Mouse (Mus musculus) adrenal gland, adult 8-10 months (tissue): ENCODE measurements at regions not wholly inside any gene's neighbourhood (a gene's known extent, or its start where the extent isn't known, plus 50 kb on each side); places are given as distances from the start of the nearest gene placed in this dataset.

Experiments used
- DNase-seq: peaks from one replicate; pipeline ENCODE4 v3.0.0; 2022

DNA sequence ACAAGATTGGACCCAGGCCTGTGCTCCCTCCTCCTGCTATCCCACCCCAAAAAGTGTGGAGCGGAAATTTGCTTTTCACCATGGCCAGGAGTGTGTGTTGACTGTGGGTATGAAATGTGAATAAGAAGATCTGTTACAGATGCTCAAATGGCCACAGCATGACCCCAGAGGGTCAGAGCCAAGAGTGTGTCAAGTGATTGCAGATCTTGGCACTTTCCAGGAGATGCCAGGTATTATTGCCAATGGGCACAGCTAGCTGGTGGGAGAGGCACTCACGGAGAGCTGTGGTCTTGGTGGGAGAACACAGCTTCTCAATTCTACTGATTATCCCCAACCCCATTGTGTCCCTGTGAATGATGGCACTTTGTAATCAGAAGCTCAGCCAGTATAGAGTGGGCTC lies 62.7 kb downstream of the Smim20 start:
- no peak for DNase-seq

DNA sequence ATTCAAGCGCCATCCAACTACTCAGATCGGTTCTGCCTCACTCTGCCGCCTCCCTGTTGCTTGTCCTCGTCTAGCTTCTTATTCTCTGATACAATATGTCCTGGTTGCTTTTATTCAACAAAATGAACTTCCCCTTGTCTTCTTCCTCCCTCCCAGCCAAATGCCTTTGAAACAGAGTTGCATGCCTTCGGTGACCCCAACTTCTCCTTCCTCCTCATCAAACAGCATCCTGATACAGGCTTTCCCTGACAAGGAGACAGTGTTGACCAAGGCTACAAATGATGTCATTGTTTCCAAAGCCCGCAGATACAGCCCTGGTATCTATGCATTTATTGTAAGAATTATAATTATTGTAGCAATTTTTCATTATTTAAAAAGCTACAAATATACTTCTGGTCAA lies 69.8 kb downstream of the Smim20 start:
- no peak for DNase-seq

DNA sequence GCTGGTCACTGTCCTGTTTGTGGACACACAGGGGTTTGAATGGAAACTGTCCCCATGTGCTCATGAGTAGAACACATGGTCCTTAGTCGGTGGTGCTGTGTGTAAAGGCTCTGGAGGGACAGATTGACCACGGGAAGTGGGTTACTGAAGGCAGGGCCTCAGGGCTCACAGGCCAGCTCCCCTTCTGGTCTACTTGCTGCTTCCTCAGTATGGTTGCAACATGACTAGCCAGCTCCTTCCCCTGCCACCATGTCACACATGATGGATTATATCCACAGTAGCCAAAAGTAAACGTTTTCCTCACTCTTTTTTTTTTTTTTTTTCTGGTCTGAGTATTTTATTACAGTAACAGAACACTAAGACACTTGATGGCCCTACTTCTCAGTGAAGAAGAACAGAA lies 70.9 kb downstream of the Smim20 start:
- DNase-seq = no peak

DNA sequence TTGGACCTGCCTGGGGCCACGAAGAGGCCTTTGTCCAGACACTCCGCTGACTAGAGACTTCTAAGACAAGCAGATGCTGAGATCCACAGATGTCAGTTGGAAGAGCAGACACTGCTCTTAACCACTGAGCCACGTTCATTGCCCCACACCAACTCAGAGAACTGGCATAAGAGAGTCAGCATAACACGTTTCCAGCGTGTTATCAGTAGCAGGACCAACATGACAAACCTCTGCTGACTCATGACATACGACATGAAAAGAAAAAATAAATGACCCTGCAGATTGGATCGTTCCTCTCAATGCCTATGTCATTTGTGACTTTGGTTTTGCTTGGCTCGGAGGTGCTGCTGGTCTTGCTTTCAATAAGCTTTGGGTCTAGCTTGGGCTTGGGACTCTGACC lies 78.3 kb downstream of the Smim20 start:
- DNase-seq = no peak

DNA sequence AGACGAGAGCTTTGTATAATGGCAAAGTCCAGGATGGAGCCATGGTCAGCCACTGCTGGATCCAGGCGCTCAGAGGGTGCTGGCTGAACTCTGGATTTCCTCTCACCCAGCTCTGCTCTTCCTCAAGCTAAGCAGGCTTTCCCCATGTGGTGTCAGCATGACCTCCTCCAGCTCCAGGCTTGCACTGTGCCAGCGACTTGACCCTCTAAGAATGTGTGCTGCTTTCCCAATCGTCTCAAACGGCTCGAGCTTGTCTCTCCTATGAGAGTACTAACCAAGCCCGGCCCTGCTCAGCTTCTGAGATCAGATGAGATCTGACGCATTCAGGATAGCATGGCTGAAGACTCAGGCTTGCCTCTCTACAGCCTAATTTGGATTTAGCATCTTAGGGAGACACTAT lies 79.1 kb downstream of the Smim20 start:
- peak; percentile 18 for DNase-seq

DNA sequence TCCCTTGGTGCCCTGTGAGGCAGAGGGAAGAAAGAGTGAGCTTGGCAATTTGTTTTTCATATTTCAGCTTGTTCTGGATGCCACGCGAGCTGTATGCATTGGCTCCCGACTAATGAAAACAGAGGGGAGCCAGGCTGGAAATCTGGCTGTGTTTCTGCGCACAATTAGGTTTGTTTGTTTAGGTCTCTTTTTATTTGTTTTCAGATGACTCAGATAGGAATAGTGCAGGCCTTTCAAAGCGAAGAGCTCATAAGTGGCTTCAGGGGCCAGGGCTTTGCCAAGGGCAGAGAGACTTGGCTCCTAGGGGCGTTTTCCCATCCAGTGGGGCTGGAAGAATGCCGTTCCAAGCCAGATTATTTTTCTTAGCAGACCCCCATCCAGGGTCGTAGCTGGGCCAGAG lies 79.9 kb downstream of the Smim20 start:
- no peak for DNase-seq

DNA sequence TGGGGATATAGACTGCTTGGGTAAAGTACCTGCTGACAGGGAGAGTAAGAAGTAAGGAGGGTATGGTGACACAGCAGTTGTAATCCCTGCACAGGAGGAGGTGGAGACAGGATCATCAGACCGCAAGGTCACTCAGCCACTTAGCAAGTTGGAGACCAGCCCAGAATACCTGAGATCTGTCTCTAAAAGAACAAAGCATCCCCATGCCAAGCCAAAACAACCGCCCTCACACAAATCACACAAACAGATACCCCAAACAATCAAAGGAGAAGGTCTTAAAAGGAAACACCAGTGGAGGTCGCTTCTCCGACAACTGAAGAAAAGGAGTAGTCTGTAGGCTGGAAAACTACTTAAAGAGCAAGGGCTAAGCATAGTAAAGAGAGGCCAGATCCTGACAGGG lies 86.0 kb downstream of the Smim20 start:
- DNase-seq = no peak

DNA sequence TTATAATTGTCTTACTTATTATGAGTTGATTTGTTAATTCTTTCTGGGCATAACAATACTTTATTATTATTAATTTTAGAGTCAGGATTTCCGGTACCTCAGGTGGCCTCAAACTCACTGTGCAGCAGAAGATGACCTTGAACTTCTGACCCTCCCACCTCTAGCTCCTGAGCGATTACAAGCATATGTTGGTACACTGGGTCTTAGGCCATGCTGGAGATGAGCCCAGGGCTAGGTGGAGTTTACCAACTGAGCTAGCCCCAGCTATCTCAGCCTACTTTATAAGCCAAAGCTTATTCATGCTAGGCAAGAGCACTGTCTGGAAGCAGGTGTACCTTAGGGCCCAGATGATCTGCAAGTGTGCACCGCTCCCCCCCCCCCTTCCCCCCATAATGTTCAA lies 87.4 kb downstream of the Smim20 start:
- DNase-seq = no peak

DNA sequence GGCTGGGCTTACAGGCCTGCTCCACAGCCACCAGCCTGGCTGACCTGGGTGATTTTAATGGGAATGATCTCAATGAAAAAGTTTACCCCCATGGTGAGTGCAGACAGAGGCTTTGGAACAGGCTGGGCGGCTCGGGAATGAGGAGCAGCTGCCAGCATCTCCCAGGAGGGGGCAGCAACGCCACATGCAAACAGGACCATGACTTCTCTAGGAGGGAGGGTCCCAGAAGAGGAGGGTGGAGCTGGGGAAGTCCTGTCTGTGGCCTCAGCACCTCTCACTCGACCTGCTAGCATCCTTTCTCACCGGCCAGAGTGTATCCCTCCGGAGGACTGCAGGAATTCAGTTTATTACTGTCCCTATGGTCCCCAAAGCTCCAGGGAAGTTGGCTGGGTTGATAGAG lies 88.2 kb downstream of the Smim20 start:
- DNase-seq = peak; percentile 57

DNA sequence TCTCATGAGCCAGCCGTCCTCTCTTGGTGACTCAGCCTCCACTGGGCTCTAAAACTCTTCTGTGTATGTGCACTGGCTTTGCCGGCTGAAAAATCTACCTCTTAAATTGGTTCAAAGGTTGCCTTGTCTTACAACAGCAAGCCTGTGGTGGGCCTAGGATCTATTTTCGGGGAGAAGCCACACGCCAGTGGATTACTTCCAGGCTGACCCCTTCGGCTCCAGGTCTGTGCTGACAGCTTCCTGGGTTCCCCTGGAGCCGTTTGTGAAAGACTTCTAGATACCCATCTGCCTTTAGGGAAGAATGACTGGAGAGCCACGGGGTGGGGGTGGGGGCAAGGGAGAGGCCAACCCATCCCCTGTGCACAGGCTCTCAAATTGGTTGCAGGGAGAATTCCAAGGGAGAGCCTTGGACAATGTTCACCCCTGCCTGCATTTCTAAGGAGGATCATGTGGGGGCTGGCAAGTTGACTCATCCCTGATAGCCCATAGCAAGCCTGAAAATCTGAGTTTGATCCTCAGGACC lies 90.3 kb downstream of the Smim20 start:
- DNase-seq = no peak

DNA sequence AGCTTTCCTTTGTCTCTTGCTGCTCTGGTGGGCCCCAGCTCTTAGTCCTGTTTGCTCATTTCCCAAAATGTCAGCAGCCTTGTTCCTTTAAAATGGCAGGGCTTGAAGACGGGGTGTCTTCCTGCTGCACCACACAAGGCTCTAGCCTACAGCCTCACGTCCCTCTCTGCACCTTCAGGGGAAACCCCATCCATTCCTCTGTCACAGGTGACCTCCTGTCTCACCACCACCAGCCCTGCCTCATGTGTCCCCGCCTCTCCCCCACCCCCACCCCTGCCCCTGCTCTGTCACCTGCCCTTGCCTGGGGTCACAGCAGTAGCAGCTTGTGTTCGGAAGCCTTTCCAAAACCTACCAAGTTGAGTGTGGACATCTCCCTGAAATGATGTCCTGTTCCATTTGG lies 91.3 kb downstream of the Smim20 start:
- no peak for DNase-seq

DNA sequence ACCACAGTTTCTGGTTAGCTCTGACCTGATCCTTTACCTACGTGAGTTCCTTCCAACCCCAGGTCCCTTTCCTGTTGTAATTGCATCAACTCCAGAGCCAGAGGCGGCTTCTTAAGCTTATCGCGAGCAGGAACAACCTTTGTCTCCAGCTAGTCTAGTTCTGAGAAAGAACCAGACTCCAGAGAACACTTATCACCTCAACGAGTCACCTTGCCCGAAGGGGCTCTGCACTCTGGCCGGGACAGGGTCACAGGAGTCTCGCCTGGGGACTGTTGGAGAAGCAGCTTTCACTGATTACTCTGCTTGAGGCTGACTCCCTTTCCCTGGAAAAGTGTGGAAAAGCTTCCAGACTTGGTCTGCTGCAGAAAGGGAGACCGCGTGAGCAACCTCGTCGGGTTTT lies 93.0 kb downstream of the Smim20 start:
- DNase-seq = no peak

DNA sequence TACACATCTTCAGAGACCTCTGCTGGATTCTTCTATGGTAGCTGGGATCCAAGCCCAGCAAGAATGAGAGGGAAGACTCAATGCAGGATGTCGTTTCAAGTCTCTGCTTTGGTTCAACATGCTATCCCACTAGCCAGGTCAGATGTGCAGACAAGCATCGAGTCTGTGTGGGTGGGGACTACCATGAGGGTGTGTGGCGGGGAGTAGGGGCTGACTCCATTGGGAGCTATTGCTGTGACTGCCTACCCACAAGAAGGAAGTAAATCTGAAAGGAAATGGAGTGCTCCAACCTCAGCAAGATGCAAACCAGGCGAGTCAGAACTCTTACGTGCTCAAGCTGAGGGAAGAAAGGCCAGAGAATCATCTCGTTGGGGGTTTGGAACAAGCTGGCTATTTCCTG lies 94.4 kb downstream of the Smim20 start:
- DNase-seq = no peak

DNA sequence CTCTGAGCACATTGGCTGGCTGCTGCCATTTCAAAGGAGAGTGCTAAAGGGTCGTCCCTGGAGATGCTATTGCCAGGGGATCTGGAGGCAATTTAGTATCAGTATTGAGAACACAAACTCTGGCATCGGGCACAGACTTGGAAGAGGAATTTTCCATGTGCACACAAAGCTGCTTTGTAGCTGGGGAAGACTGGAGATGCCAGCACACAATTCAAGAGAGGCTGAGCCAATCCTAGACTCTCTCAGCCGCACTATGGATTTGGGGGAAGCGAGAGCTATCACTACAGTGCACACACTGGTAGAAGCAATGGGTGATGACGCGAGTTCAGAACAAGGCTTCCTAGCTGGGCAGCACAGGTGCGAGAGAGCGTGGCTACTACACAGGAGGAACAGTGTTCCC lies 97.0 kb downstream of the Smim20 start:
- DNase-seq = no peak

DNA sequence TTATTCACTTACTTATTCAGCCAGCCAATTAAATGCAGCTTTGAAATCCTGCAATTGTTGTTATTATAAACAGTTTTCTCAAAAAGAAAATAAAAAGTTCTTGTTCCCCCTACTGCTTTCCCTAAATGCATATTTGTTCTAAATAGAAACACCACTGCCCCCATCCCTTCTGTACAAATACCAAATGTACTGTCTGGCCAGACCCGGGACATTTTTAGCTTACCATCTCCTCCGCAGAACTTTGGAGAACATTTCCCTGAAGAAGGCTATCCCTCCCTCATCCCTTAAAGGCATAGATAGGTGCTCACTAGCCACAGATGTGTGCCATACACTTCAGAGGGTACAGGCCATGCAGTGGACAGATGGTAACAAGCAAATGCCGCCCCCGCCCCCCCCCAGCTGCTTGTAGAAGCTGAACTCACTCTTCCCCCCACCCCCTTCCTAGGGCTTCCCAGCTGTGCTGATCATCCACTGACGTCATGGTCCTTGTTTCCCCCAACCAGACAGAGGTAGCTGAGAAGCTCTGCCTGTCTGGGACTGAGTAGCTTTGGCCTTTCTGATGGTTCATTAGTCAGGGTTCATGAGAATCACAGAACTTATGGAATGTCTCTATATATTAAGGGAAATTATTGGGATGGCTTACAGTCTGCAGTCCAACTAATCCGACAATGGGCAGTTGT lies 98.9 kb upstream of the Rbpj start:
- DNase-seq = no peak

DNA sequence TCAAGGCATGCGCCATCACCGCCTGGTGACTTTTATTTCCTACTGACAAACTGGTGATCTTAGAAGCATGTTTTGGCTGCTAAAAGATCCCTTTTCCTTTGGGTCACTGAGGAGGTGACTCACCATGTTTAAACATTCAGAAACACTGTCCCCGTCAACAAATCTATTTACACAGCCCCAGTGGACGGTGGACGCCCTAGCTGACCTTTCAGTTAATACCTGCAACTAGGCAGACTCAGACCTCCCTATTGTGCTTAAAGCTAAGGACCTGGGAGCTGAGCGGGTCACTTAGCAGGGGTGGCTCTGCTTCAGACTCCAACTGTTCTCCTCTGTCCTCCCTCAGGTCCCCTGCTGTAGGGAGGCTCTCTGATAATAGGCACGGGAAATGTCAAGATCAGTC lies 95.7 kb upstream of the Rbpj start:
- DNase-seq = no peak

DNA sequence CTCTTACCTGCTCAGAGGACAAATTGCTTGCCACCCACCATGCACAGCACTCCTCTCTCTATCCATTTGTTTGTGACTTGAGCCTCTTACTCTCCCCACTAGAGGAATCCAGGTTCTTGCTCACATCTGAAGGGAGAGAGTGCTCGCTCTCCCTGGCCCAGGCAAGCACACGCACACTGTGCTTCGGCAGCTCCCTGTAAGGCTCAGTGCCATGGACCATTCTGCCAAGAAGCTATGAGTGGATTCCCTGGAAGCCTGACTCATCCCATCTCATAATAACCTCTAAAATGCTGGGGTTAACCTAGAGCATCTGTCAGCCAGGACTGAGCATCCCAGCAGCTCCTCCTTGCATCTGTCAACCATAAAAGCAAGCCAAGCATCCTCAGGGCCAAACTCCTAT lies 94.3 kb upstream of the Rbpj start:
- DNase-seq = no peak

DNA sequence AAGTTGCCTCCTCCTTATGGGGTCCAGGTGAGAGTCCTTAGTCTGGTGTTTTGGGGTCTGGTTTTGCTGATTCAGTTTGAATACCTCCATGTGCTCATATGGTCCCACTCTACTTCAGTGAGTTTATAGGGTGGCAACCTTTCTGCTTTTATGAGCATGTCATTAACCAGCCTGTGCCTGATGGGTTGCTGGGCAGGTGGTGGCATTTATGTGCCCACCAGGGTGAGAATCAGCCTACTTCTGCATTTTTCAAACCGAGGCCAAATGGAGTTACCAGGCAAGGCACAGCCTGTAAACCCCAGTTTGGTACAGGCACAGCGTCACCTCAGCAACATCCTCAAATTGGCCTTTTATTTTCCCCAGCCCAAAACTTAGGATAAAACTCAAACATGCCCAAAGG lies 92.6 kb upstream of the Rbpj start:
- no peak for DNase-seq

DNA sequence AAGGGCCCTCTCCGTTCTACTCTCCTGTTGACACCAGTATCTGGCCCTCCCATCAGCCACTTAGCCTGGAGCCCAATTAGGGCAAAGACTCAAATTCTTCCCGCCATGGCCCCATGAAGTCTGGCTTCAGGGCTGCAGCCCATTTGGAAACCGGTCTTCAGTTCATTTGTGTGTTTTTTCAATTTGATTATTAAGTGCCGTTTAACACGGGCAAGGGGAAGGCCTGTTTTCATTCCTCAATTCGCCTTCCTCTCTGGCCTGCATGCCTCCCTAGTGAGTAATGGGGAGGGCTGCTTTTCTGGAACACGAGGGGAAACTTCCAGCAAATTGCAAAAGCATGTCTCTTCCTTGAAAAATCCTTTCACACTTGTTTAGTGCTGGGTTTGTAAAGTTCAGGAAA lies 89.1 kb upstream of the Rbpj start:
- no peak for DNase-seq

DNA sequence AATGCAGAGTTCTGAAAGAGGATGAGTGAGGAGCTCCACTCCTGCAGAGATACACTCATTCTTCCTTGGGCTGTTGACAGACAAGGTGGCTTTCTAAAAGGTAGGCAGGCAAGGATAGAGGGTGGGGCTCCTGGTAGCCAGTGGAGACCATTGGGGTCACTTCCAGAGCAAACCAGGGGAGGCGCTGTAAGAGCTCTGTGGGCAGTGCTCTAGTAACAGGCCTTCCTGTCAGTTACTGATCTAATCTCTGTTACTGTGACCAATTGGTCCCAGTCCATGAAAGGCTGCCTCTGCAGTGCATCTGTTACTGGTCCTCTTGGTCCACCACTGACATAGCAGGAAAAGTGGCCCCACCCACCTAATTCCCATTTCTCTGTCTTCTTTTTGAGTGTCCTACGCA lies 88.3 kb upstream of the Rbpj start:
- DNase-seq = no peak

DNA sequence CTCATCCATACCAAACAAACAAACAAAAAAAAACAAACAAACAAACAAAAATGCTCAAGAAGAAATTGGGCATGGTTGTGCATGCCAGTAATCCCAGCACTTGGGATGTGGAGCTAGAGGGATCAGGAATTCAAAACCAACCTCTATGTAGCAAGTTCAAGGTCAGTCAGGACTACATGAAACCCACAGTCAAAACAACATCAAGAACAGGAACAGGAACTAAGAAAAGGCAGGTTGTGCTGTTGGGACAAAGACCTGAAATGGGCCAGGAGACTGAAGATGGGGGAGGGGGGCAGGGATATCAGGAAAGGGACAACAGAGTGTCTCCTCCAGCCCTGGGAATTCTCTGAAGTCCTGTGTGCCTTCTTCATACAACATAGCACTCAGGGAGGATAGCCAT lies 87.8 kb upstream of the Rbpj start:
- no peak for DNase-seq

DNA sequence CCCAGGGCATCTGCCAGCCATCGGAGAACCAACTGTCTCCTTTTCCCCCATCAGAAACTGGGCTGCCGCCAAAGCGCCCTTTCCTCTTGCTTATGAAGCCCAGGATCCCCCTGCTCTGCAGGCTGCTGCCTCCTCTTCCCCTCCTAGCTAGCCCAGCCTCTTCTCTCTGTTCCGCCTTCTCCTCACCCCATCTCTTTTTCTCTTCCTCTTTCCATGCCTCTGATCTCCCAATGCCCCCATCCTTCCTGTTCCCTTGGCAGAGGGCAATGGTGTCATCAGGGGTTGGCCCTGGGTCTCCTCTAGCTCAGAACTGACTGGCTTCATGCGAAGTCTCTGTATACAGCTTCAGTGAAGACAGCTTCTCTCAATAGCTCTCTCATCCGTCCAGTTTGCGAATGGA lies 87.4 kb upstream of the Rbpj start:
- DNase-seq = no peak

DNA sequence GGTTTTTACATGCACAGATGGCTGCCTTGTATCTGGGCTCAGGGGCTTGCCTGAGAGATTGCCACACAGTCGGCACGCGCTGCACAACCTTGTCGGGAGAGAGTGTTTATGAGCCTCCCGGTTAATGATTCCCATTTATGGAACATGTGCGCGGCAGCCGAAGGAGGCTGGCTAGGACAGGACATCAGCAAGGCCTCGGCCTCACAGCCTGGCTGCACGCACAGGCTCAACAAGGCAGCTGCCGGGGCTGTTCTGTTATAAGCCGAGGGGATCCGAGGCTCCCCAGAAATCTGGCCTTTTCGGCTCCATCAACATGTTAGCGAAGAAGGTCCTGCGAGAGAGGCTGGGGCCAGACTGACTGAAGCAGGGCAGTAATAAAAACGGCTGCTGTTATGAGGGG lies 86.3 kb upstream of the Rbpj start:
- no peak for DNase-seq

DNA sequence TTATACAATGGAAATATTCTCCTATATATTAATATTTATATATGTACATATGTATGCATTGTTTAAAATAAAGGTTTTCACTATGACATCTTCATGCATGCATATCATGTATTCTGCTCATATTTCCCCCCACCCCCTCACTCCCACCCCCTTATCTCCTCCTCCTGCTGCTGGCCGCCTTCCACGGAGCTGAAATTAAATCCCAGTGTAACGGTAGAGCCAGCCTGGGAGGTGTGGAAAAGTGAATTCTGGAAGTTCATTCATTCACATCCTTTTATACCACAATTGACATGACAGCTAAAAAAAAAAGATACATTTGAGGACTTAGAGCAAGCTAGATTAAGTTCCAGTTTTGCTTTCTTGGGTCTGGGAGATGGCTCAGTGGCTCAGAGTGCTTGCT lies 85.7 kb upstream of the Rbpj start:
- DNase-seq = no peak

DNA sequence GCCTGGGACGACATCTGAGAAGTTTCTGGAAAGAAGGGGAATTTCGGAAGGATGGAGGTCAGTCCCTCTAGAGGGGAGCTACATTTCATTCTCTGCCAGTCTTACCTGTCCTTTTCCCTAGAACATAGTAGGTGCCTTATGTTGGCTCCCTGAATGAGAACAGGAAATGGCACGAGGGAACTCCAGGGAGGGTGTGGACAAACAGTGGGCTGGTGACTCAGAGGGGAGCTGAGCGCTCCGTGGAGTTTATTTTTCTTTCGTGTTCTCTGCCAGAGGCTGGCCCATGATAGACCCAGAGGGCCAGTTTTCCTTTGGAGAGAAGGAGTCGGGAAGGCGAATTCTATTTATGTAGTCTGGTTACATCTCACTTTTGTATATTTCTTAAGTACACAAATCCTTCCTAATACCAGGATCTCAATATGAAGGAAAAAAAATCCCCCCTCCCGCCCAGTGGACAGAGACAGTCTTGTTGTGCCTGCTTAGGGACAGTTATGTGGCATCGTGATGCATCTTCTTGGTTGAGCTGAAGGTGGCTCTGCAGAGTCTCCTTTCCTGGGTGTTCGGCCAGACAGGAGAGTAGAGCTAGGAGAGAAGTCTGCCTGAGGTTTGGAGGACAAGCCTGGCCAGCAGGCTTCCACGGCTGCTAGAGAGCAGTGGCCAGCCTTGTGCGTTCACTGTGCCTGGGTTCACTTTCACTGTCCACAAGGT lies 84.3 kb upstream of the Rbpj start:
- DNase-seq = no peak
